Mouse (Mus musculus) stomach, embryonic 14.5 days (tissue): ENCODE results near the gene Folr2. TPM values are rescaled to one million over a fixed set of nuclear protein-coding genes. Genes with fewer than 3 reads are reported as not detected.

Experiments
- ATAC-seq: fragments of 200-750 bp; cut with Nextera tagmentation; 2 replicates; pipeline ENCODE4 v1.8.0; 2017; ENCODE audit warnings: low read depth, moderate TSS enrichment; ENCODE audit not compliant: insufficient number of reproducible peaks, insufficient read depth, low FRiP score
- H3K27ac ChIP-seq: fragments of 300-500 bp; sonication (generic); 2 replicates; pipeline ENCODE4 v1.5.1; 2014; ENCODE audit warnings: mild to moderate bottlenecking, low read length, moderate library complexity, mixed read lengths
- H3K27me3 ChIP-seq: fragments of 300-500 bp; sonication (generic); 2 replicates; pipeline ENCODE4 v1.6.1; 2014; ENCODE audit warnings: low read length, control low read depth, mixed read lengths; ENCODE audit not compliant: control insufficient read depth, insufficient read depth
- H3K36me3 ChIP-seq: fragments of 300-500 bp; sonication (generic); 2 replicates; pipeline ENCODE4 v1.6.1; 2014; ENCODE audit warnings: mild to moderate bottlenecking, control low read depth, low read length, moderate library complexity, mixed read lengths; ENCODE audit not compliant: control insufficient read depth, insufficient read depth
- H3K4me1 ChIP-seq: fragments of 300-500 bp; sonication (generic); 2 replicates; pipeline ENCODE4 v1.6.1; 2014; ENCODE audit warnings: low read length, control low read depth, mixed read lengths; ENCODE audit not compliant: control insufficient read depth, insufficient read depth
- H3K4me2 ChIP-seq: fragments of 300-500 bp; sonication (generic); replicated peaks from 2 replicates; pipeline ENCODE4 v1.6.1; 2014; ENCODE audit warnings: low read depth, low read length, control low read depth
- H3K4me3 ChIP-seq: fragments of 300-500 bp; sonication (generic); 2 replicates; pipeline ENCODE4 v1.5.1; 2014; ENCODE audit warnings: low read depth, low read length, control low read depth
- H3K9ac ChIP-seq: fragments of 300-500 bp; sonication (generic); replicated peaks from 2 replicates; pipeline ENCODE4 v1.6.1; 2014; ENCODE audit warnings: low read depth, mild to moderate bottlenecking, control low read depth, low read length, moderate library complexity, mixed read lengths
- H3K9me3 ChIP-seq: fragments of 300-500 bp; sonication (generic); 2 replicates; pipeline ENCODE4 v1.6.1; 2016; ENCODE audit warnings: low read depth, low read length, control low read depth; ENCODE audit not compliant: control insufficient read depth
- WGBS: fragments of 180-500 bp; shearing (Covaris S2); extraction: QIAGEN DNeasy Blood & Tissue Kit; methylation state at CpG from one replicate; pipeline ENCODE4 v1.1.7; 2014; 5-methylcytosine and 5-hydroxymethylcytosine counted together
- polyA plus RNA-seq: library from polyadenylated mRNA; unstranded; fragments of >200 nt; fragmentation: Nextera tagmentation; extraction: Ambion mirVana; gene quantifications from 2 replicates; pipeline ENCODE4 v1.2.1, GENCODE M21; 2014

The Folr2 gene
- polyA plus RNA-seq, 1 experiment from 2014 or later = 3.4 TPM

DNA sequence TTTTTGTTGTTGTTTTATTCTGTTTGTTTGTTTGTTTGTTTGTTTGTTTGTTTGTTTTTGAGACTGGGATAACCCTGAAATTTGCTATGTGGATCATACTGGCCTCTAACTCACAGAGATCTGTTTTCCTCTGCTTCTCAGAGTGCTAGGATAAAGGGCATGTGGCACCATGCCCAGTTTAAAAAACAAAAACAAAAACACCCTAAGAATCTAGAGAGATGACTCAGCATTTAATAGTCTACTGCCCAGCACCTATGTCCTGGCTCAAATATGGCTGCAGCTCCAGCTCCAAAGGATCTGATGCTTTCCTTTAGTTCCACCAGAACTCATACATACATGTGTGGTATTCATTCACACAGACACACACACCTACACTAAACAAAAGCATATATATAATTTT lies 4.0 kb upstream of the Folr2 start:
- Histone ChIP-seq H3K4me1 (no peaks in the 10 kb centered on the region), H3K9me3 (no peaks in the 10 kb centered on the region), H3K9ac (no peak overlapping the region), H3K4me3 (no peak overlapping the region), H3K27ac (no peak overlapping the region), H3K4me2 (no peak overlapping the region), H3K27me3 (no peaks in the 10 kb centered on the region), H3K36me3 (no peaks in the 10 kb centered on the region)
- ATAC-seq = no peak

DNA sequence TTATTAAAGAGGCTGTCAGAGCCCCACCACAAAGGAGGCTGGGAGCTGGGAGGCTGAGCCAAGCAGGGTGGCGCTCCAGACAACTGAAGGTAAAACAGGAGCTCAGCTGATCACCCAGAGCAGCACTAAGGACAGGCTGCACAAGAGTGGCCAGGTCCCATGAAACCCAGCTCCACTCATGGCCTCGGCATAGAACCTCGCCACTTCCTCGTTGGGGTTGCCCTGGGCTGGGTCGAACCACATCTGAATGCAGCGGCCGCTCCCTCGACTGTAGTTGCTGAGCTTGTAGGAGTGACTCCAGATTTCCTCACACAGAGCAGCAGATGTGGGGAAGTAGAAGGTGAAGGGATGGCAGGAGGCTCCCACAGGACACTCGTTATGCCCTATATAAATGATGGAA lies 1.4 kb upstream of the Folr2 start:
- Histone ChIP-seq H3K27me3 (no peaks in the 10 kb centered on the region), H3K4me2 (no peak overlapping the region), H3K27ac (no peak overlapping the region), H3K9ac (no peak overlapping the region), H3K4me3 (no peak overlapping the region), H3K36me3 (no peaks in the 10 kb centered on the region), H3K9me3 (no peaks in the 10 kb centered on the region), H3K4me1 (no peaks in the 10 kb centered on the region)
- 69% methylated on average over 9 of the region's 9 CpGs for WGBS
- ATAC-seq = no peak

DNA sequence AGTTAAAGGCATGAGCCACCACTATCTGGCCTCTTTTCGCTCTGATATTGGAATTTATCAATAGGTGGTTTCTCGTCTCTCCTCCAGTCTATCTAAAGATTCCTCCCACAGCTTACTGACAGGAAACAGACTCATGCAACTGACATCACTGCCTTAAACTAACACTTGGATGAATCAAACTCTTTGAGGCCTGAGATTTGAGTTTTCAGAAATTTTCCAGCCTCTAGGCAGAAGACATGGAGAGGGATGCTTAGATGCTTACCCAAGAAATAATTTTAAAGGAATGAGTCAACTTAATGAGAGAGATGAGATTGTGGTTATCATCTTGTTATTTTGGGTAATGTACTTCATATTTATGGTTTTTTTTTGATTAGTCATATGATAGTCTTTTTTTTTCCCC lies 3.2 kb downstream of the Folr2 start:
- H3K4me2 ChIP-seq = no peak overlapping the region
- H3K9ac ChIP-seq = no peak overlapping the region
- no peak overlapping the region for H3K4me3 ChIP-seq
- no peaks in the 10 kb centered on the region for H3K4me1 ChIP-seq
- 70% methylated on average over 2 of the region's 2 CpGs for WGBS
- ATAC-seq = no peak
- H3K36me3 ChIP-seq = no peaks in the 10 kb centered on the region
- H3K27me3 ChIP-seq = no peaks in the 10 kb centered on the region
- no peak overlapping the region for H3K27ac ChIP-seq
- H3K9me3 ChIP-seq = no peaks in the 10 kb centered on the region

DNA sequence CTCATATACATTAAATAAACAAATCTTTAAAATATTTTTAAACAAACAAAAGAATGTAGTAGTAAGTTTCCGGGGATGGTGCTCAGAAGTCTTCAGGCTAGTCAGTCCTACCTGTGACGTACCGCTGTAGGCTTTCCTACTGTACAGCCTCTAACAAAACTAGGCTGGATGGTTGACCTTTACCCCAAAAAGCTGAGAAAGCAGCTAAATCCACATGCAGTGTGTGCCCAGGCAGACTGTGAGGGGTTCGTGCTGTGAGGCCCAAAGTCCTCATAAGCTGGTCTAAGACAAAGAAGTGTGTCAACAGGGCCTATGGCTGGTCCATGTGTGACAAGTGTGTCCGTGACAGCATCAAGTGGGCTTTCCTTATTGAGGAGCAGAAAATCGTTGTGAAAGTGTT lies 4.1 kb downstream of the Folr2 start:
- Histone ChIP-seq H3K36me3 (no peaks in the 10 kb centered on the region), H3K27ac (no peak overlapping the region), H3K4me1 (no peaks in the 10 kb centered on the region), H3K4me3 (no peak overlapping the region), H3K4me2 (no peak overlapping the region), H3K9ac (no peak overlapping the region), H3K9me3 (no peaks in the 10 kb centered on the region), H3K27me3 (no peaks in the 10 kb centered on the region)
- no peak for ATAC-seq
- WGBS = 86% methylated on average over 6 of the region's 6 CpGs

DNA sequence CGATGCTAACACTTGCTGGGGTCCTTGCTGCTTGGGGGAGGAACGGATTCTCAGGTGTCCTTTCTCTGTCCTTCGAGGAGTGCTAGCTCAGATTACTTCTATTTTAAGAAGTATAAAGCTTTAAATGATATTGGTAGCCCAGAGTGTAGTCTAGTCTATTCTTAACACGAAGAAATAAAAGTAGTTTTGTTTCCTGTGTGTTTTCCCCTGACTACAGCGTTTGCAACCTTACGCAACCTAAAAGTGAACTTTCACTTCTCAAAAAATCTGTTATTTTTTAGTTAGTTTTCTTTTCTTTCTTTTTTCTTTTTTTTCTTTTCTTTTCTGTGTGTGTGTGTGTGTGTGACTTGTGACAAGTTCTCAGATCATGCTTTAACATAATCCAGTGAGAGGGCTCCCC lies 5.3 kb downstream of the Folr2 start:
- H3K4me1 ChIP-seq = no peaks in the 10 kb centered on the region
- H3K4me3 ChIP-seq = no peak overlapping the region
- H3K36me3 ChIP-seq = no peaks in the 10 kb centered on the region
- no peak overlapping the region for H3K9ac ChIP-seq
- no peaks in the 10 kb centered on the region for H3K27me3 ChIP-seq
- no peak overlapping the region for H3K4me2 ChIP-seq
- WGBS = 82% methylated on average over 6 of the region's 6 CpGs
- ATAC-seq = no peak
- H3K27ac ChIP-seq = no peak overlapping the region
- H3K9me3 ChIP-seq = no peaks in the 10 kb centered on the region

DNA sequence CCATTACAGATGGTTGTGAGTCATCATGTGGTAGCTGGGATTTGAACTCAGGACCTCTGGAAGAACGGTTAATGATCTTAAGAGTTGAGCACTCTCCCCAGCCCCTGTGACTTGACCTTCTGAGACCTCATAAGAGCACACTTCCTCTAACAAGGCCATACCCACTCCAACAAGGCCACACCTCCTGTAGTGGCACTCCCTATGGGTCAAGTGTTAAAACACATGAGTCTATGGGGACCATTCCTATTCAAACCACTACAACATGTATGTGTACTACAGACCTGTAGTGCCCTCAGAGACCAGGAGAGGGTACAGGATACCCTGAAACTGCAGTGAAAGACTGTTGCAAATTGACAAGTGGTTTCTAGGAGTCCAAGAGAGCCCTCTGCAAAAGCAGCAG lies 9.1 kb downstream of the Folr2 start:
- ATAC-seq = no peak
- Histone ChIP-seq H3K4me1 (no peaks in the 10 kb centered on the region), H3K27me3 (no peaks in the 10 kb centered on the region), H3K4me2 (no peak overlapping the region), H3K36me3 (no peaks in the 10 kb centered on the region), H3K27ac (no peak overlapping the region), H3K9me3 (no peaks in the 10 kb centered on the region), H3K9ac (no peak overlapping the region), H3K4me3 (no peak overlapping the region)
- WGBS = 91% methylated on average over 1 of the region's 1 CpGs

DNA sequence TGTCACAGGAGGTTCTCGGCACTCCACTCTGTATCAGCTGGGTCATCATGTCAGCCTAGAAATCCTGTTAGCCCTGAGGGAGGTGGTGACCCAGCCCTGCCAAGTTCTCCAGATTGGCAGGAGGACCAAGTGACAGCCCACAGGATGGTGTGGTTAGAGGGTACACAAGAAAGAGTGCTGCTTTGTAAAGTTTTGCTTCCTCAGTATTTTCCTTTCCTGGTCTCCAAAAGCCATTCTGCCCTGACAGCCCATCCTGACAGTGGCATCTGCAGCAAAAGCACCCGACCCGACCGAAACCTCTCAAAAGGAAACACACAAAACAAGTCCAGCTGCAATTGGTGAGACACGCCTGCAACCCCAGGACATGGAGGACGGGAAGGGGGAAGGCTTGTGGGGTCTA lies 12.8 kb downstream of the Folr2 start:
- Histone ChIP-seq H3K36me3 (no peaks in the 10 kb centered on the region), H3K9ac (no peak overlapping the region), H3K9me3 (no peaks in the 10 kb centered on the region), H3K4me1 (no peaks in the 10 kb centered on the region), H3K27ac (no peak overlapping the region), H3K4me2 (no peak overlapping the region), H3K27me3 (no peaks in the 10 kb centered on the region), H3K4me3 (no peak overlapping the region)
- ATAC-seq = no peak
- WGBS = 56% methylated on average over 6 of the region's 6 CpGs

DNA sequence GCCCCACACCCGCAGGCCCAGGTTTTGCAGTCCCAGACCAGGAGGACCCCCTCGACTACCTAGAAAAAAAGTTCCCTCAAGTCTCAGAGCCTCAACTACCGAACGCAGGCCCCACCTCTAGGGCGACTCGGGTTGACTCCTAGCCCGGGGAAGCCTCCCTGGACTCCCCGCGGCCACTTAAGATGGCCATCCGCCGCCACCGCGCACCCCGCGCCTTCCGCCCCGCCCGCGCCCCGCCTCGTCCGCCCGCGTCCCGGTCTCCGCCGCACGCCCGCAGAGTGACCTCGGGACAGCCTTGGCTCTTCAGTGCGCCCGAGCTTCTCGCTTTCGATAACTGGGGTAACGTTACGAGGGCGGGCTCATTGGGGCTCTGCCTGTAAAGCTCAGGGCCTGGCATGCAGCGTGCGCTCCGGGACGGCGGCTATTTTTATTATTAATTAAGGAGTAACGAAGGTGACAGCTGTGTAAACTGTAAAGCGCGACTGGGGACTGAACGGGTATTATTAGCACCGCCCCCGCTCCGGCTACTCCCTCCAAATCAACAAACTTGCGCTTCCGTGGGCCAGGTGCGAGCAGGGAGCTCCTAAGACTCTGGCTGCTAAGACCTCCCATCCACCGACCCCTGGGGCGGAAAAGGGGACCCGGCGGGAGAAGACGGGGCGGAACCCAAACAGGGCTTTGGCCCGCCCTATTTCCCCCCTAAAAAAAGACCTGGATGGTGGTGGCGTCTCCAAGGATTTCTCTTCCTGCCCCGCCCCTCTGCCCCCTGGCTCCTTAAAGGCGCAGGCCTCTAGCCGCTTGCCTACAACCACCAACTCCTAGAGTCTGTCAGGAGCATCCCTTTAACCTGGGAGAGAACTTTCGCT lies 19.2 kb downstream of the Folr2 start, which contains the start of gene Inppl1:
Gene Inppl1 (minus strand): TSS at position 624 of the 866 bp plus-strand sequence.
- H3K4me2 ChIP-seq = peak within 1 kb of the TSS; percentile 57
- WGBS = under 1% methylated on average over 64 of the region's 64 CpGs
- no peaks in the 10 kb centered on the region for H3K9me3 ChIP-seq
- peaks cover 11% of the 10 kb centered on the region for H3K36me3 ChIP-seq
- peak; percentile 89 for ATAC-seq
- peaks cover 17% of the 10 kb centered on the region for H3K4me1 ChIP-seq
- peak within 1 kb of the TSS; percentile 94 for H3K9ac ChIP-seq
- H3K27me3 ChIP-seq = no peaks in the 10 kb centered on the region
- peak within 1 kb of the TSS; percentile 94 for H3K4me3 ChIP-seq
- H3K27ac ChIP-seq = peak within 1 kb of the TSS; percentile 98
